In the genomic region with DNA sequence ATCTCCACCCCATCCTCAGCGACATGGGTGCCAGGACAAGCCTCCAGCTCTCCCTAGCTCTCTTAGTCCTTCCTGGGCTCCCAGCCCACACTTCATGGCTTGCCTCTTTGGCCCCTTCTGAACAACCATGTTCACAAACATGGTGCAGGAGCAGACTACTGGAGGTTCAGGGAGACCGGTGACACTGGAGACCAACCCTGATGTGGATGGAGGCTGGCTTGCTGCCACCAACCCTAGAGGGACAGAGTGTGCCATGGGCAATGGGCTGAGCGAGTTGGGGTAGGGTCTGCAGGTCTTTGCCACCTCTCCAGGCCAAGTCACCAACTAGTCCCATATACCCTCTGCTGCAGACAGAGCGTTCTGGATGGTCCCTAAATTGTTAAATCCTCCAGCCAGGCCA, we compare ENCODE assay signal across 9 mouse cellular contexts. TPM values are rescaled to one million over a fixed set of nuclear protein-coding genes. Genes with fewer than 3 reads are reported as not detected.
DNase-seq lines count a peak whose midpoint lies in the region; ATAC-seq lines count a peak whose summit lies in the region.
"Had no signal": no experiment of that assay in that cellular context is flagged by ENCODE, and none has a peak within 500 bp of the region (broad histone marks: within the 10 kb centered on the region; RNA-seq: fewer than 3 reads in every experiment).

No protein-coding gene starts in this region.

- no peak for ATAC-seq in hindbrain, embryonic 11.5 days (ENCODE audit: low FRiP score)
- no peak for ATAC-seq in stomach, embryonic 16.5 days (ENCODE audit: insufficient read depth, low FRiP score)

- H3K9me3 ChIP-seq in hindbrain, embryonic 11.5 days (ENCODE audit: control insufficient read depth, low read length): no peaks in the 10 kb centered on the region
- H3K9me3 ChIP-seq in stomach, embryonic 16.5 days (replicated peaks; ENCODE audit: control insufficient read depth, low read length): peaks cover 7% of the 10 kb centered on the region; the same call in 1 of the 2 replicates

- H3K9ac ChIP-seq in hindbrain, embryonic 11.5 days (ENCODE audit: low read depth, low read length): peak overlapping the region; percentile 32
- H3K9ac ChIP-seq in stomach, embryonic 16.5 days (ENCODE audit: low read length): no peak overlapping the region; the same call in 1 of the 2 replicates

- H3K27ac ChIP-seq in hindbrain, embryonic 11.5 days (ENCODE audit: low read depth, low read length): peak overlapping the region; percentile 90
- H3K27ac ChIP-seq in stomach, embryonic 16.5 days (ENCODE audit: low read length): peak overlapping the region; percentile 98

- no peak overlapping the region for H3K4me3 ChIP-seq in hindbrain, embryonic 11.5 days (ENCODE audit: low read depth, low read length)
- no peak overlapping the region for H3K4me3 ChIP-seq in stomach, embryonic 16.5 days (replicated peaks; ENCODE audit: low read length)

- no peaks in the 10 kb centered on the region for H3K27me3 ChIP-seq in hindbrain, embryonic 11.5 days (ENCODE audit: control insufficient read depth, insufficient read depth, low read length)
- H3K27me3 ChIP-seq in stomach, embryonic 16.5 days (ENCODE audit: control insufficient read depth, insufficient read depth, low read length): no peaks in the 10 kb centered on the region

- H3K4me2 ChIP-seq in hindbrain, embryonic 11.5 days (replicated peaks; ENCODE audit: low read depth, low read length): no peak overlapping the region
- H3K4me2 ChIP-seq in stomach, embryonic 16.5 days (ENCODE audit: low read depth, low read length): 0 out of 2 replicates have a peak overlapping the region, but pooled peaks have one; percentile 44

- peak; percentile 31 for DNase-seq in lung, postnatal 10 days
- no peak for DNase-seq in lung, postnatal 25 days (ENCODE audit: low spot score)
- no peak for DNase-seq in hindbrain, embryonic 11.5 days (ENCODE audit: low spot score)
- peak; percentile 52 for DNase-seq in kidney, postnatal 10 days
- no peak for DNase-seq in testis, postnatal 10 days (ENCODE audit: low spot score)
- no peak for DNase-seq in left cerebral cortex, adult 9 months (ENCODE audit: low spot score in 2 of 2)
- DNase-seq: cerebellum, adult 2 months; gastrocnemius, postnatal 25 days had no signal

- H3K36me3 ChIP-seq in hindbrain, embryonic 11.5 days (ENCODE audit: control insufficient read depth, insufficient read depth, low read length): no peaks in the 10 kb centered on the region
- no peaks in the 10 kb centered on the region for H3K36me3 ChIP-seq in stomach, embryonic 16.5 days (ENCODE audit: control insufficient read depth, insufficient read depth, low read length)

- H3K4me1 ChIP-seq in hindbrain, embryonic 11.5 days (replicated peaks; ENCODE audit: control insufficient read depth, insufficient read depth, low read length): peaks cover 18% of the 10 kb centered on the region; the same call in 1 of the 2 replicates
- peaks cover 34% of the 10 kb centered on the region for H3K4me1 ChIP-seq in stomach, embryonic 16.5 days (ENCODE audit: control insufficient read depth, insufficient read depth, low read length)

- WGBS in hindbrain, embryonic 11.5 days: 77% methylated on average over 4 of the region's 4 CpGs
- 73% methylated on average over 4 of the region's 4 CpGs for WGBS in stomach, embryonic 16.5 days

RNA-seq across cellular contexts. Expression of gene 1700001O22Rik, which starts 44.0 kb away (rescaled TPM):
- polyA plus RNA-seq in hindbrain, embryonic 11.5 days (2014; fragmentation: Nextera tagmentation; extraction: Ambion mirVana): 2.7 and 4.0 TPM in 2 replicates
- 1.5 and 1.7 TPM in 2 replicates for polyA plus RNA-seq in stomach, embryonic 16.5 days (2015; fragmentation: Nextera tagmentation; extraction: Ambion mirVana)

RNA-seq across cellular contexts. Expression of gene Ntmt1, which starts 48.2 kb away (rescaled TPM):
- 108 and 110 TPM in 2 replicates for polyA plus RNA-seq in hindbrain, embryonic 11.5 days (2014; fragmentation: Nextera tagmentation; extraction: Ambion mirVana)
- 71.5 and 80.0 TPM in 2 replicates for polyA plus RNA-seq in stomach, embryonic 16.5 days (2015; fragmentation: Nextera tagmentation; extraction: Ambion mirVana)

Comparison
In these comparisons a context has a peak if more than half of its experiments do, and no peak if none do; other contexts are left out.
1. DNase-seq: peak in lung, postnatal 10 days (single experiment) and kidney, postnatal 10 days (single experiment); none in lung, postnatal 25 days (single experiment), hindbrain, embryonic 11.5 days (single experiment), testis, postnatal 10 days (single experiment) and left cerebral cortex, adult 9 months (0 of 2).